Mouse (Mus musculus) stomach, embryonic 15.5 days (tissue): ENCODE measurements at regions not wholly inside any gene's neighbourhood (a gene's known extent, or its start where the extent isn't known, plus 50 kb on each side); places are given as distances from the start of the nearest gene placed in this dataset.

Experiments used
- ATAC-seq: fragments of 200-750 bp; cut with Nextera tagmentation; 2 replicates; pipeline ENCODE4 v1.8.0; 2017; ENCODE audit warnings: low read depth, moderate number of reproducible peaks, moderate TSS enrichment; ENCODE audit not compliant: insufficient read depth, low FRiP score
- H3K27ac ChIP-seq: fragments of 300-500 bp; sonication (generic); 2 replicates; pipeline ENCODE4 v1.5.1; 2015; ENCODE audit warnings: mild to moderate bottlenecking, inconsistent platforms
- H3K27me3 ChIP-seq: fragments of 300-500 bp; sonication (generic); replicated peaks from 2 replicates; pipeline ENCODE4 v1.6.1; 2015; ENCODE audit warnings: inconsistent platforms
- H3K36me3 ChIP-seq: fragments of 300-500 bp; sonication (generic); 2 replicates; pipeline ENCODE4 v1.6.1; 2015; ENCODE audit warnings: inconsistent platforms
- H3K4me1 ChIP-seq: fragments of 300-500 bp; sonication (generic); 2 replicates; pipeline ENCODE4 v1.6.1; 2015; ENCODE audit warnings: inconsistent platforms
- H3K4me2 ChIP-seq: fragments of 300-500 bp; sonication (generic); 2 replicates; pipeline ENCODE4 v1.6.1; 2015; ENCODE audit warnings: mild to moderate bottlenecking, inconsistent platforms
- H3K4me3 ChIP-seq: fragments of 300-500 bp; sonication (generic); replicated peaks from 2 replicates; pipeline ENCODE4 v1.5.1; 2015; ENCODE audit warnings: inconsistent platforms
- H3K9ac ChIP-seq: fragments of 300-500 bp; sonication (generic); 2 replicates; pipeline ENCODE4 v1.6.1; 2015; ENCODE audit warnings: inconsistent platforms
- H3K9me3 ChIP-seq: fragments of 300-500 bp; sonication (generic); 2 replicates; pipeline ENCODE4 v1.6.1; 2016; ENCODE audit warnings: inconsistent platforms
- WGBS: fragments of 180-500 bp; shearing (Covaris S2); methylation state at CpG from one replicate; pipeline ENCODE4 v1.1.7; 2015; 5-methylcytosine and 5-hydroxymethylcytosine counted together

DNA sequence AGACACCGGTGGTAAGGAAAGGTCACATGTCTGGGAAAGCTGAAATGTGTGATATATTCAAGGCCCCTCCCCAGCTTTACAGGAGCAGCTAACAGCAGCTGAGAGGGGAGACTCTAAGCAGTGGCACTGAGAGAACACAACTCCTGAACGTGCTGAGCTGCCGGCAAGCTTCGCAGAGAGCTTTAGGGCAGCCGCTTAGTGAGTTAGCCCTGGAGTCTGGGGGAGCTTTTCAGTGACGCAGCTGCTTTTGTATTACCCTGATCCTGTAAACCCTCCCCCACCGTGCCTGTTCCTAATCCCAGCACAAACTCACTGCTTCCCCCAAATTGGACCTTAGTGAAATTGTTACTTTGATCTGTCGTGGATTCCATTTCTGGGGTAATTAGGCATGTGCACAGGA is 442.6 kb downstream of the Prdm2 start:
- H3K36me3 ChIP-seq: no peaks in the 10 kb centered on the region
- H3K27ac ChIP-seq: no peak overlapping the region
- H3K4me3 ChIP-seq: no peak overlapping the region
- H3K27me3 ChIP-seq: no peaks in the 10 kb centered on the region
- ATAC-seq: no peak
- H3K4me2 ChIP-seq: no peak overlapping the region
- peaks cover 10% of the 10 kb centered on the region; the same call in 1 of the 2 replicates for H3K4me1 ChIP-seq
- H3K9me3 ChIP-seq: no peaks in the 10 kb centered on the region
- H3K9ac ChIP-seq: no peak overlapping the region
- WGBS: 9% methylated on average over 8 of the region's 8 CpGs

DNA sequence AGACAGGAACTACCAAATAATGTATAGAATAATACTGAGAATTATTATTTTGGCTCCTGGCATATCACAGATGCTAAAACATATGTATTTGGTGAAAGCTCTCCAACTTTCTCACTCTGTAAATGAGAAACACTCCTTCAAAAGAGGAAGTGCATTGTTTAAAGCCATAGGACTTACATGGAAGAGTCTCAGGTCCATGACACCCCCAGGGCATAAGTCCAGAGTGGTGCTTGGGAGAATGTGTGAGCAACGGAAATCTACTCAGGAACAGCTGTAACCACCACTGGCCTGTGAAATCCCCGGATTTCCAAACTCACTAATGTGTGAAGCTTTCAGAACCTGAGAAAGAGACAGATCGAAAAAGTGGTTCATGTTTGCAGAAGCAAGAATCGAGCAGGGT is 445.1 kb downstream of the Prdm2 start:
- no peaks in the 10 kb centered on the region for H3K27me3 ChIP-seq
- H3K36me3 ChIP-seq: no peaks in the 10 kb centered on the region
- 0 out of 2 replicates have a peak, but pooled peaks cover 2% of the 10 kb centered on the region for H3K4me1 ChIP-seq
- H3K9ac ChIP-seq: no peak overlapping the region
- WGBS: 40% methylated on average over 4 of the region's 4 CpGs
- no peak overlapping the region for H3K27ac ChIP-seq
- no peak overlapping the region for H3K4me2 ChIP-seq
- no peaks in the 10 kb centered on the region for H3K9me3 ChIP-seq
- H3K4me3 ChIP-seq: no peak overlapping the region
- no peak for ATAC-seq

DNA sequence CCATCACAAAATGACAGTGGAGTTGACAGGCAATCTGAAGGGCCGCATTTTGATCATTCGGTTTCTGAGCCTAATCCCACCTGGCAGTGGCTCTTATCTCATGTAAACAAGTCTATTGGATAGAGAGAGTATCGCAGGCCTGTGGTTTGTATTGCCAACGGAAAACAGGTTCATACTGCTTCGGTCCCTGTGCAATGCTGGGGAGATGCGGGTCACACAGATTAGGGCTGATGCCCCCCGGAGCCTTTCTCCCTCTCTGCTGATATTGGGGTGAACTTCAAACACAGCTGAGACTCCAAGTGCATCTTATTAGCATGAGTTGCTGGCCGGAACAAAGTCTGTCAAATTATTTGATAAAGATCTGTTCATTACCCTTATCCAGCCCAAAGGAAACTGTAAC is 451.2 kb downstream of the Prdm2 start:
- Histone ChIP-seq H3K4me1 (no peaks in the 10 kb centered on the region), H3K27me3 (no peaks in the 10 kb centered on the region), H3K4me2 (no peak overlapping the region), H3K27ac (no peak overlapping the region), H3K36me3 (no peaks in the 10 kb centered on the region), H3K9ac (no peak overlapping the region), H3K9me3 (no peaks in the 10 kb centered on the region), H3K4me3 (no peak overlapping the region)
- ATAC-seq: no peak
- WGBS: 50% methylated on average over 8 of the region's 8 CpGs

DNA sequence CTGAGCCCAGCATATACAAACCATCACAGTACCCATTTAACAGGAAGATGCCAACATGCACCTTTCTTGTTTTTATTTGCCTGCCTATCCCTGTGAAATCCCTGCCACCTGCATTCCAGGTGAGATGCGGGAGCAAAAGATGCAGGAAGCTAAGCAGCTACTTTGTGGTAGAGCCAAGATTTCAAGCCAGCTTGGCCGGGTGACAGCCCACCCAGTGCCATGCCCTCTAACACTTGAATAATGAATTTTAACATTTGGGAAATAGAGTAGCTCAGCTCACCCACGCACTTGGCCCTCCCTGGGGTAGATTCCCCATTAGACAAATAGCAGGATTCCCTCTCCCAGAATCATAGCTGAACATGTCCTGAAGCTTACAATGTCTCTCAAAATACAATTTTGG is 454.7 kb downstream of the Prdm2 start:
- Histone ChIP-seq H3K4me2 (no peak overlapping the region), H3K4me1 (no peaks in the 10 kb centered on the region), H3K9ac (no peak overlapping the region), H3K27ac (no peak overlapping the region), H3K9me3 (no peaks in the 10 kb centered on the region), H3K36me3 (no peaks in the 10 kb centered on the region), H3K4me3 (no peak overlapping the region), H3K27me3 (no peaks in the 10 kb centered on the region)
- WGBS: 76% methylated on average over 3 of the region's 3 CpGs
- ATAC-seq: no peak

DNA sequence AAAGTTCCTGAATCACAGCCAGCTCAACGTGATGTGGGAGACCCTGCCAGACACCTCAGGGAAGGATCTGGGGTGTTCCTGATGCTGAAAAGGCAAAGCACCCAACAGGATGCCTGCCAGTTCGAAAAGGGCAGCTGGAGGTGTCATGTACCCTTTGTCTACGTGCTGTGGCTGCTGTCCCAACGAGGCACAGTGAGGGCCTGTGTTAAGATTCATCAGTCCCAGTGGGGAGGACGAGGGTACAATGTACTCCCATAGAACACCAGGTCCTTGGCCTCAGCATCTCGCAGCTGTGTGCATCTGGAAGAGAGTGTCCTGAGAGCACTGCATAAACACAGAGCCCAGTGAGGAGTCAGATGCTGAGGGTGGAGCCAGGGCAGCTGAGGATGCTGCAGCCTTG is 456.5 kb downstream of the Prdm2 start:
- ATAC-seq: peak; percentile 72; the same call in 1 of the 2 replicates
- 58% methylated on average over 6 of the region's 6 CpGs for WGBS
- no peak overlapping the region for H3K9ac ChIP-seq

DNA sequence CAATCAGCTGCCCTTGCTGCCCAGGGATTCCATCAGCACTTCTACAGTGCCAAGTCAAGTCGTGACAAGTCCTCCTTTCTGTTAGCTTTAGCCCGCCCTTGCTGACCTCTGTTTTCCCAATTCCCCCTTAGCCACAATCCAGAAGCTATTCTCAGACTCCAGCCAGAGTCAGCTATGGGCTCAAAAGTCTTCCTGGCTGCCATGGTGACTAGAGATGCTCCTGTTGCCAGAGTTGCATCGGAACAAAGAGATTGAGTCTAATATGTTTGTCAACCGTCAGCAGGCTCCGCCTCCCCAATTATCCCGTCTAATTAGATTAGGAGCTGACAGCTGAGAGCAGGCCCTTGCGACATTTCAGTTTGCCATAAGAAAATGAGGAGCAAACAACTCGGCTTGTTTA is 462.9 kb downstream of the Prdm2 start:
- no peak overlapping the region for H3K9ac ChIP-seq
- no peaks in the 10 kb centered on the region for H3K4me1 ChIP-seq
- H3K27me3 ChIP-seq: no peaks in the 10 kb centered on the region
- no peak overlapping the region for H3K4me3 ChIP-seq
- no peak for ATAC-seq
- H3K9me3 ChIP-seq: no peaks in the 10 kb centered on the region
- H3K4me2 ChIP-seq: no peak overlapping the region
- no peak overlapping the region for H3K27ac ChIP-seq
- 53% methylated on average over 8 of the region's 8 CpGs for WGBS
- H3K36me3 ChIP-seq: no peaks in the 10 kb centered on the region

More for the DNA sequence above, 456.5 kb downstream of the Prdm2 start:
- Histone ChIP-seq H3K4me1 (no peaks in the 10 kb centered on the region), H3K4me2 (no peak overlapping the region), H3K36me3 (no peaks in the 10 kb centered on the region), H3K27ac (peak overlapping the region; percentile 74), H3K4me3 (no peak overlapping the region), H3K27me3 (no peaks in the 10 kb centered on the region), H3K9me3 (no peaks in the 10 kb centered on the region)

DNA sequence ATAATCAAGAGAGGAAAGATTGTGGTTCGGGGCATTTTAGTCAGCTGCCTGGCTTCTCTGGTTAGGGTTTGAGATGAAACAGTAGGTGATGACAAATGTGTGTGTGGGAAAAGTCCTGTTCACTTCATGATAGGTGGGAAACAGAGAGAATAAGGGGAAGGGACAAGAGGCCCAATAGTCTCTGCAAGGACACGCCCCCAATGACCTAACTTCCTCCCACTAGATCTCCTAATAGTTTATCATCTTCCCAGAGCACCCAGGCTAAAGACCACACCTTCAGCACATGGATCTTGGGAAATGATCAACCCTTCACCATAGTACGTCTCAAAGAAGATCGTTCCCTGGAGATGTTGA is 484.3 kb upstream of the Kazn start:
- no peaks in the 10 kb centered on the region for H3K4me1 ChIP-seq
- 92% methylated on average over 4 of the region's 4 CpGs for WGBS
- ATAC-seq: no peak

DNA sequence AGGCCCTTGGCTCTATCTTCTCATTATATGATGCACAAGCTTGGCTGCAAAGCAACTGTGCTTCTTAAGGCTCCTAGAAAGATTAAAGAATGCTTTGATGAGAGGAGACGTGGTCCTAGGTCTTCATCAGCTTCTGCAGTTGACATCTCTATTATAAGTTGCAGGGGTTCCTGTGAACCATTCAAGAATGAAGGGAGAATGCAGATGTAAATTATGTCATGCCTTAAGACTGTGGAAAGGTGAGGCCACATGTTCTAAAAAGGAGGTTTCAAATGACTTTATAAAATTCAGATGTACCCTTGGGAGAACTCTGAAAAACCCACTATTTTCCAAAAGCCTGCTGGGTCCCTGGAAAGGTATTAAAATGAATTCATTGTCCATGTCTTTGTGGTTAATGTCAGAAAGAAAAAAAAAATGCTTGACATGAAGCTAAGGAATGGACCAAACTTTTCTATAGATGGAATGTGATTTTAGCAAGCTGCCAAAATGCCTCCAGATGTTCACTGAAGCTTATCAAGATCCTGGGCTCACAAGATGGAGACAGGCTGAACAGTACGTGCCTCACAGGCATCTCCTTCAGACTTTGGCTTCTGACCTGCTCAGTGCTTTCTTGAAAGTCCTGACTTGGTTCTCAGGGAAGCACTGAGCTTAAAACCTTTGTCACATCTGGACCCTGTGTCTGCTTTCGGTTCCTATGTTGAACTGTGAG is 483.8 kb upstream of the Kazn start:
- 59% methylated on average over 3 of the region's 3 CpGs for WGBS
- no peak for ATAC-seq
- Histone ChIP-seq H3K9ac (no peak overlapping the region), H3K4me3 (no peak overlapping the region), H3K27me3 (no peaks in the 10 kb centered on the region), H3K27ac (no peak overlapping the region), H3K36me3 (no peaks in the 10 kb centered on the region), H3K4me1 (no peaks in the 10 kb centered on the region), H3K9me3 (no peaks in the 10 kb centered on the region), H3K4me2 (no peak overlapping the region)

More for the DNA sequence above, 484.3 kb upstream of the Kazn start:
- Histone ChIP-seq H3K36me3 (no peaks in the 10 kb centered on the region), H3K9ac (no peak overlapping the region), H3K4me2 (no peak overlapping the region), H3K27me3 (no peaks in the 10 kb centered on the region), H3K4me3 (no peak overlapping the region), H3K9me3 (no peaks in the 10 kb centered on the region), H3K27ac (no peak overlapping the region)

DNA sequence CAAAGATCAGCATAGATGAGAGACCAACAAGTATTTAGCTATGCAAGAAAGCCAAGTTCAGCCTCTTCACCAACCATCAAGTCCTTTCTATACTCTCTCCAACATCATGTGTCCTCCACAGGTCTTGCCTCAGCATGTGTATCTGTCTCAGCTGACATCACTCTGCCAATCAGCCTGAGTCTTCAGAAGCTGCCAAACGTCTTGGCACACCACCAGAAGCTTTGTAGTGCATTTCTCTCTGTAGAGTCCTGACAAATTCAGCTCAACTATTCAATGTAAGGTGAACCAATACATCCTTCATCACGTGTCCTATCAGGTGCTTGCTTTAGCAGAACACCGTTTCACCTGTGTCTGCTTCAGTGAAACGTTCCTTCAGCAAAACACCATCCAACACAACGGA is 462.4 kb upstream of the Kazn start:
- 83% methylated on average over 5 of the region's 5 CpGs for WGBS
- H3K9ac ChIP-seq: no peak overlapping the region
- H3K4me1 ChIP-seq: no peaks in the 10 kb centered on the region
- no peaks in the 10 kb centered on the region for H3K9me3 ChIP-seq
- no peaks in the 10 kb centered on the region for H3K27me3 ChIP-seq
- no peak overlapping the region for H3K4me2 ChIP-seq
- no peak overlapping the region for H3K27ac ChIP-seq
- H3K36me3 ChIP-seq: no peaks in the 10 kb centered on the region
- H3K4me3 ChIP-seq: no peak overlapping the region
- ATAC-seq: no peak

DNA sequence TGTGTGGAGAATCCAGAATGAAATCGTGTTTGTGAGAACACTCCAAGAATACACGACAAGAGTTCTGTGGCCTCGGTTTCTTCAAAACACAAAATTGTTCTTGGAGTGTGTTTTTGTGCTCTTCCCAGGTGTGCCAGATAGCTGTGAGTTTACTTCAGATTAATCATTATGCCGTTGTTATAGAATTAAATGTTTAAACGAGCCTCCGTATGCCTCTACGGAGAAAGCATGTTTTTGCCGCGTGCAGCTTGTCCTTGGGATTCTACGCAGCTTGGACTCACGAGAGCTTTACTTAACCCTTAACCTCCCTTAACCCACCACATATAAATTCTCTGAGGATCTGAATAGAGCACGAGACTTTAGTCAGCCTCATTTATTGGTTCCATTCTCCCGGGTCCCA is 455.7 kb upstream of the Kazn start:
- ATAC-seq: no peak
- H3K9me3 ChIP-seq: no peaks in the 10 kb centered on the region
- H3K4me1 ChIP-seq: no peaks in the 10 kb centered on the region
- H3K4me2 ChIP-seq: no peak overlapping the region
- H3K27me3 ChIP-seq: no peaks in the 10 kb centered on the region
- no peak overlapping the region for H3K4me3 ChIP-seq
- 41% methylated on average over 13 of the region's 13 CpGs for WGBS
- no peak overlapping the region for H3K9ac ChIP-seq
- H3K36me3 ChIP-seq: no peaks in the 10 kb centered on the region
- H3K27ac ChIP-seq: no peak overlapping the region

DNA sequence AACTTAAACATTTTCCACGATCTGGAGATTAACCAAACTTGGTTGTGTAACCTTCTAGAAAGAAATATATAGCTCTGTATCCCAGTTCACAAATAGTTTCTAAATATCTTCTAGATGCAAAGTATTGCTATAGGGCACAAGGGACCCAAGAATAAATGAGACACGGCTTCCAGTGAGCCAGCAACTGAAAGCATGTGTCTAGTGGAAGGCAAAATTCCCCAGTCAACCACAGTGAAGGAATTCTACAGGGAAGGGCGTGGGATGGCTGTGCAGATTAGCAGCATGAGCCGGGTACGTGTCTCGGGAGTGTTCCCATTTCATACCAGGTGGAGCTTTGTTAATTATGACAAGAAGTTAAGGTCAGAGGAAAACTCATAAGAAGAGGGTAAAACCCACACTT is 449.0 kb upstream of the Kazn start:
- Histone ChIP-seq H3K4me2 (no peak overlapping the region), H3K27me3 (no peaks in the 10 kb centered on the region)
- WGBS: 72% methylated on average over 6 of the region's 6 CpGs

DNA sequence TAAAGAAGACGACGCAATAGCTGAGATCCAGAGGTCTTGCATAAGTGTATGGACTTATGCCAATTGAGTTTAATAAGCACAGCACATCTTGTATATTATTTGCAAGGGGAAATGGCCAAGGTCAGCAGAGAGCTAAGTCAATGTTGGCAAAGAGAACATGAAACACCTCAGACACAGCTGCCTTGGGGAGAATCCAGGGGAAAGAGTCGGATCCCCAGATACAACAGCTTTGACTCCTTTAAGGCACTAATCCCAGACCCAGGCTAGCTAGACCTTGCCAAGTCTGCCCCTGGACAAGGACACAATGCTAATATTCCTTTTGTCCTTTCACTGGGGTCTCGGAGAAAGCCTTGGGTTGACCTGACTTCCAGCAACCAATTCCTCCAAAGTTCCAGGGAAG is 438.2 kb upstream of the Kazn start:
- no peaks in the 10 kb centered on the region for H3K27me3 ChIP-seq
- no peak overlapping the region for H3K9ac ChIP-seq
- H3K4me3 ChIP-seq: no peak overlapping the region
- no peak overlapping the region for H3K27ac ChIP-seq
- 0 out of 2 replicates have a peak, but pooled peaks cover 3% of the 10 kb centered on the region for H3K4me1 ChIP-seq
- no peak overlapping the region for H3K4me2 ChIP-seq
- no peak for ATAC-seq
- no peaks in the 10 kb centered on the region for H3K36me3 ChIP-seq
- WGBS: 75% methylated on average over 4 of the region's 4 CpGs
- no peaks in the 10 kb centered on the region for H3K9me3 ChIP-seq

More for the DNA sequence above, 449.0 kb upstream of the Kazn start:
- Histone ChIP-seq H3K9me3 (no peaks in the 10 kb centered on the region), H3K4me3 (no peak overlapping the region), H3K9ac (no peak overlapping the region), H3K4me1 (no peaks in the 10 kb centered on the region), H3K27ac (no peak overlapping the region), H3K36me3 (no peaks in the 10 kb centered on the region)
- no peak for ATAC-seq
